Mouse (Mus musculus) hindbrain, embryonic 10.5 days (tissue): ENCODE measurements around the gene Duoxa1. TPM values are rescaled to one million over a fixed set of nuclear protein-coding genes. Genes with fewer than 3 reads are reported as not detected.

Source experiments
- DNase-seq: peaks from one replicate; pipeline ENCODE4 v3.0.0-alpha.2; 2017; ENCODE audit warnings: low spot score
- H3K27ac ChIP-seq: fragments of 300-500 bp; sonication (generic); 2 replicates; pipeline ENCODE4 v1.5.1; 2016; ENCODE audit warnings: mild to moderate bottlenecking, moderate library complexity
- H3K27me3 ChIP-seq: fragments of 300-500 bp; sonication (generic); 2 replicates; pipeline ENCODE4 v1.6.1; 2016; ENCODE audit warnings: mild to moderate bottlenecking; ENCODE audit not compliant: poor library complexity, insufficient read depth, severe bottlenecking
- H3K36me3 ChIP-seq: fragments of 300-500 bp; sonication (generic); 2 replicates; pipeline ENCODE4 v1.6.1; 2016; ENCODE audit warnings: mild to moderate bottlenecking, moderate library complexity
- H3K4me1 ChIP-seq: fragments of 300-500 bp; sonication (generic); replicated peaks from 2 replicates; pipeline ENCODE4 v1.6.1; 2016; ENCODE audit warnings: mild to moderate bottlenecking
- H3K4me3 ChIP-seq: fragments of 300-500 bp; sonication (generic); 2 replicates; pipeline ENCODE4 v1.5.1; 2016; ENCODE audit warnings: mild to moderate bottlenecking, moderate library complexity
- H3K9me3 ChIP-seq: fragments of 300-500 bp; sonication (generic); 2 replicates; pipeline ENCODE4 v1.6.1; 2016; ENCODE audit warnings: mild to moderate bottlenecking, moderate library complexity
- WGBS: fragments of 180-500 bp; shearing (Covaris S2); methylation state at CpG from one replicate; pipeline ENCODE4 v1.1.7; 2016; 5-methylcytosine and 5-hydroxymethylcytosine counted together
- polyA plus RNA-seq: library from polyadenylated mRNA; unstranded; fragments of >200 nt; fragmentation: Nextera tagmentation; extraction: Ambion mirVana; gene quantifications from 2 replicates; pipeline ENCODE4 v1.2.1, GENCODE M21; 2016

Gene Duoxa1
- polyA plus RNA-seq, 1 experiment from 2014 or later, result not detected

DNA sequence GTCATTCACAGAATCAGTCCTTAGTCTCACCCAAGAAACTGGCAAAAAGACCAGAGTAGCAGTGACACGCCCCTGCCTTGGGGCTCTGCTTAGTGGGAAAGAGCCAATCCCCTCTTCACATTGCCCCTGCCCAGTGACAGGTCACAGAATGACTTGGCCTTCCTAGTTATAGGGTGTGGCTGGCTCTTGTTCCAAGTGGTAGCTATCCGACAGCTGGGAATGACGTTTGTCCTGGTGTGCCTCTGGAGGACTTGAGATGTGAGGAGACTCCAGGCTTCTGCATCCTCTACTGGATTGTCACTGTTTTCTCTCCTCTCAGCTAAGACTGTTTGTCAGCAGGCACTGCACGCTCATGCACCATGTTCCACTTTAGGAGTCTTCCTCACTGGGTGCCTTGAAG lies 3.9 kb upstream of the Duoxa1 start:
- DNase-seq, result no peak
- no peaks in the 10 kb centered on the region for H3K36me3 ChIP-seq
- no peak overlapping the region for H3K27ac ChIP-seq
- no peak overlapping the region for H3K4me3 ChIP-seq
- H3K27me3 ChIP-seq, result peaks cover 57% of the 10 kb centered on the region
- no peaks in the 10 kb centered on the region for H3K9me3 ChIP-seq
- 78% methylated on average over 4 of the region's 4 CpGs for whole genome bisulfite sequencing
- H3K4me1 ChIP-seq, result peaks cover 12% of the 10 kb centered on the region

DNA sequence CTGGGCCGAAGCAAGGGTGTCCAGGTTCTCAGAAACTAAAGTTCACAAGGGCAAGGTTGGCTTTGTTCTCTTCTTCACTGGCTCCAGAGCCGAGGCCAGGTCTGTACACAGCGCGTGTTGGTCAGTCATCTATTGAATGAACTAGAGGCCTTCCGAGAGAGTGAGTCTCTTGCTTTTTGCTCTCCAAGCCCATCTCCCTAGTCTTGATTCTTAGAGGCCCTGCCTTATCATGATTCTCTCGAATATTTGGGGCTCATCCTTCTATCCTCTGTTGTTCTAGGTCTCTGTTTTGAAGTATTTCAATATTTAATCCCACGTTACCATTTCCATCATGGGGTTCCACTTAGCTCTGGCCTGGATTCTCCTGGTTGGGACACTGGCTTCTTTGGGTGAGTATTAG lies 1.8 kb upstream of the Duoxa1 start, which contains the start of gene Duox1:
Gene Duox1, plus strand, starts transcription at position 301 of the 400 bp plus-strand sequence.
- H3K36me3 ChIP-seq, result no peaks in the 10 kb centered on the region
- H3K9me3 ChIP-seq, result no peaks in the 10 kb centered on the region
- H3K27me3 ChIP-seq, result peaks cover 76% of the 10 kb centered on the region
- WGBS, result 89% methylated on average over 7 of the region's 7 CpGs
- H3K4me1 ChIP-seq, result peaks cover 12% of the 10 kb centered on the region
- no peak within 1 kb of the TSS for H3K4me3 ChIP-seq
- no peak for DNase-seq
- H3K27ac ChIP-seq, result no peak within 1 kb of the TSS

DNA sequence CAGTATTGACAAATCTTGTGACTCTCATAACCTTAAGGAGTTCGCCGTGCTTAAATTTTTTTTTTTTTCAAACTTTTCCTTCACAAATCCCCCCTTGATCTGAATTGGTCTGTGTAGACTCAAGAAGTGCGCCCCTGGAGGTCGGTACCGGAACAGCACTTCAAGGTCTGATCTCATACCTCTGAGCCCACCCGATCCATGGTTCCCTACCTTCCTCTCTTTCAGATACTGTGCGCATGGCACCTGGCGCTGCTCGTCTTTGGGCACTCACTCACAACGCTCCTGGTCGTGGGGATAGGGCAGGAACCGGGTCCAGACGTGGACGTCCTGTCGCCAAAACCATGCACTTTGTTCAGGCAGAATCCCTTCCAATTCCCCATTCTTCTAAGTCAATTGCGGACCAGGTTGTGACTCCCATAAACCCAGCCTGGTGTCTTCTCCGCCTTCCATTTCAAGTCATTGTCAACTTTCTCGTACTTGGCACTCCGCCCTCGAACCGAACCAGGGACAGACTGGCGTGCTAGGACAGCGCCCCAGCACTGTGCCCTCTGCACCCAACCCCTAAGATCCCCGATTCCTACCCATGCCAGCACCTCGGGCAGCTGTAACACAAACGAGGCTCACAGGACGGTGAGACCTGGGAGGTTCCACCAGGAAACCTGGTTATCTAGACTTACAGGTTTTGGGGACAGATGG lies 660 bp downstream of the Duoxa1 start:
- Histone ChIP-seq H3K9me3 (no peaks in the 10 kb centered on the region), H3K4me1 (peaks cover 12% of the 10 kb centered on the region), H3K27ac (no peak overlapping the region), H3K27me3 (peaks cover 84% of the 10 kb centered on the region), H3K36me3 (no peaks in the 10 kb centered on the region), H3K4me3 (peak overlapping the region; percentile 44)
- 5% methylated on average over 27 of the region's 27 CpGs for WGBS
- peak; percentile 81 for DNase-seq

DNA sequence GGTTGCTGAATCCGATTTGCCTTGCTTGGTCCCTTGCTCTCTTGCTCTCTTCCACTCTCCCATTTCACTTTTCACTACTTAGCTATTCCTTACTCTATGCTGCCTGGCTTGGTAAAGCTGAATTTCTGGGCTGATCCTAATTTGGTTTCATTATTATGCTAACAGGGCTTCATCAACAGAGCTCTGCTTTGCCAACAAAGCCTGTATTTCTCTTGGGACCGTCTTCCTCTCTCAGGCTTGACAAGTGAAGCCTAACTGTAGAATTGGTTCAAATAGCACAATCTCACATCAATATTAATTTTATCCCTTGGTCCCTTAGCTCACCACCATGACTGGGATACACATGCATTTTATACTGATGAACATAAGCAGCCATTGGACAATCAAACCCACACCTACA lies 2.0 kb downstream of the Duoxa1 start:
- H3K4me3 ChIP-seq, result no peak overlapping the region
- H3K27me3 ChIP-seq, result peaks cover 92% of the 10 kb centered on the region
- H3K36me3 ChIP-seq, result no peaks in the 10 kb centered on the region
- peaks cover 12% of the 10 kb centered on the region for H3K4me1 ChIP-seq
- WGBS, result 55% methylated on average over 2 of the region's 2 CpGs
- no peak for DNase-seq
- no peaks in the 10 kb centered on the region for H3K9me3 ChIP-seq
- H3K27ac ChIP-seq, result no peak overlapping the region

DNA sequence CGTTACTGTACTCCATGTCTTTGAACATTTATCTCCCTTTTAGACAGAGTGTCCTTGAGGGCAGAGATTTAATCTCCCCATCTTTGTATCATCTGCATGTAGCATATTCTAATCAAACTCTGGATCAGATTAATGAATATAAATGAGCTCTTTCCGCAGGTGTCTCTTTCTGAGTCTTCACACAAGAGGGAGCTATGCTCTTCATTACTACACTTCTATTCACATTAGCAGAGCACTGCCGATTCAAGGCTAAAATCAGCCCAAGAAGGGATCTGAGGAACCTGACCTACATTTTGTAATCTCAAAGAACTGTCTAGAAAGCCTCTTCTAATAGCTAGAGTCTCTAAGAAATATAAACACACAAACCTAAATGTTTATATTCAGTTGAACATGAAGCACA lies 3.9 kb downstream of the Duoxa1 start:
- peaks cover 12% of the 10 kb centered on the region for H3K4me1 ChIP-seq
- no peak for DNase-seq
- H3K27ac ChIP-seq, result no peak overlapping the region
- H3K27me3 ChIP-seq, result peaks cover 92% of the 10 kb centered on the region
- H3K36me3 ChIP-seq, result no peaks in the 10 kb centered on the region
- H3K4me3 ChIP-seq, result no peak overlapping the region
- WGBS, result 48% methylated on average over 3 of the region's 3 CpGs
- H3K9me3 ChIP-seq, result no peaks in the 10 kb centered on the region

DNA sequence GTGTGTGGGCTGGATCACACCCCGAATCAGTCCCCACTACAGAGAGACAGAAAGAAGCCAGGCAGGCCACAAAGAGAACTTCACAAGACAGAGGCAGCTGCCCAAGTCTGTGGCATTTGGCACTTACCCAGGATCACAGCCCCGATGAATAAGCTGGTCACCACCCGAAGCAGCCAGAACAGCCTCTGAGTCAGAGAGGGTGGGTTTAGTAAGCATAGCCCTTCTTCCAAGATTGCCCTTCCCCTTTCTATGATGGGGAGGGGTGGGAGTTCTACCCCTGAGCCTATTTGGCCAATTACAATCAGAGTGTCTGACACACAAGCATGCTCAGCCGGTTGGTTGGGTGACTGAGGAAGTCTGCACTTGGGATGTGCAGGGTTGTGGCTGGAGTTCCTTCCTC lies 7.3 kb downstream of the Duoxa1 start:
- H3K27me3 ChIP-seq, result peaks cover 92% of the 10 kb centered on the region
- H3K9me3 ChIP-seq, result no peaks in the 10 kb centered on the region
- peaks cover 11% of the 10 kb centered on the region for H3K4me1 ChIP-seq
- no peaks in the 10 kb centered on the region for H3K36me3 ChIP-seq
- H3K4me3 ChIP-seq, result no peak overlapping the region
- WGBS, result 68% methylated on average over 4 of the region's 4 CpGs
- no peak overlapping the region for H3K27ac ChIP-seq
- DNase-seq, result no peak

DNA sequence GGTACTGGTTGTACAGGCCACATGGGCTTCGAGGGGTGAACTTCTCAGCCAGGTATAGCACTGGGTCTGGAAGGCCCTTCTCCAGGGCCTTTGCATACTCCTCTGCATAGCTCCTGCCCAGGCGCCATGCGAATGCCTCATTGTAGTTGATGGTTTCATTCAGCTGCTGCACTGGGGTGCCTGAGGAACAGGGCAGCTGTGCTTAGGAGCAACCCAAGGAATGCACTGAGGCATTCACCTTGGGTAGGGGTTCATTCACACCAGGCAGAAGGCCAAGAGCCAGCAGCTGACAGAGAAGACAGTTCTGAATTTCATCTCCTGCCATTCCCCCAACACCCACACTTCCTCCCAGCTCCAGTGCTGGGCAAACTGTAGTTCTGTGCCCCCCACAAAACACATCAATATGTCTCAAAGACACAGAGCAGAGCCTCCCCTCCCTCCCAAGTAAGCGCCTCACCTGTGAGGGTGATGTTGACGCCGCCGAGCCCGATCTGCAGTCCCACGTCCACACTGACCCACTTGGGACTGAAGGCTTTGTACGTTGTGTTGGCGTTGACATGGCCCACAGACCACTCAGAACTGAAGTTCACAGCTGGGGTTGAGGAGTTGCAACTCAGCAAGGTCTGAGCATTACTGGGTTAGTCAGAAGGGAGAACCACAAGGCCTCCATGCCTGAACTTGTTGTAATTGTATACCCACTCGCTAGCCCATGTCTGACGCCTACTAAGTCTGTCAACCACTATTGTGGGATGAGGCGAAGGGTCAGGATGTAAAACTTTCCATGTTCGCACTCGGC lies 8.2 kb downstream of the Duoxa1 start:
- Histone ChIP-seq H3K4me3 (no peak overlapping the region), H3K27me3 (peaks cover 93% of the 10 kb centered on the region), H3K27ac (no peak overlapping the region), H3K9me3 (no peaks in the 10 kb centered on the region), H3K36me3 (no peaks in the 10 kb centered on the region), H3K4me1 (peaks cover 15% of the 10 kb centered on the region)
- WGBS, result 84% methylated on average over 16 of the region's 16 CpGs
- no peak for DNase-seq

DNA sequence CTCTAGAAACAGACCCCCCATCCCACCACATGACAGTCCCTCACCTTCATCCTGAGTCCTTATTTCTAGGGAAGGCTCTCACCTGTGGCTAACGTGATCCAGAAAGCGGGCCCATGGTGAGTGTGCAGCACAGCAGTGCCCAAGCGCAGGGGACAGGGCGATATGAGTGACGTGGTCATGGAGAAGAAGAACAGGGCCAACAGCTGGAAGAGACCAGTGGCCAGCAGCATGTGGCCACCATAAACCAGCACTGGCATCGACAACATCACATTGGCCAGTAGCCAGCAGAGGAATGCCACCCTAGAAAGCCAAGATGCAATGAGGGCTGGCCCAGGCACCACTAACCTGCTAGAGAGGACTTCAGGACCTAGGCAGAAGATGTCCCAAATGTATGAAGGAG lies 9.0 kb downstream of the Duoxa1 start:
- no peak for DNase-seq
- WGBS, result 81% methylated on average over 6 of the region's 6 CpGs
- no peaks in the 10 kb centered on the region for H3K9me3 ChIP-seq
- H3K27me3 ChIP-seq, result peaks cover 96% of the 10 kb centered on the region
- H3K36me3 ChIP-seq, result no peaks in the 10 kb centered on the region
- peaks cover 15% of the 10 kb centered on the region for H3K4me1 ChIP-seq
- H3K4me3 ChIP-seq, result no peak overlapping the region
- H3K27ac ChIP-seq, result no peak overlapping the region

DNA sequence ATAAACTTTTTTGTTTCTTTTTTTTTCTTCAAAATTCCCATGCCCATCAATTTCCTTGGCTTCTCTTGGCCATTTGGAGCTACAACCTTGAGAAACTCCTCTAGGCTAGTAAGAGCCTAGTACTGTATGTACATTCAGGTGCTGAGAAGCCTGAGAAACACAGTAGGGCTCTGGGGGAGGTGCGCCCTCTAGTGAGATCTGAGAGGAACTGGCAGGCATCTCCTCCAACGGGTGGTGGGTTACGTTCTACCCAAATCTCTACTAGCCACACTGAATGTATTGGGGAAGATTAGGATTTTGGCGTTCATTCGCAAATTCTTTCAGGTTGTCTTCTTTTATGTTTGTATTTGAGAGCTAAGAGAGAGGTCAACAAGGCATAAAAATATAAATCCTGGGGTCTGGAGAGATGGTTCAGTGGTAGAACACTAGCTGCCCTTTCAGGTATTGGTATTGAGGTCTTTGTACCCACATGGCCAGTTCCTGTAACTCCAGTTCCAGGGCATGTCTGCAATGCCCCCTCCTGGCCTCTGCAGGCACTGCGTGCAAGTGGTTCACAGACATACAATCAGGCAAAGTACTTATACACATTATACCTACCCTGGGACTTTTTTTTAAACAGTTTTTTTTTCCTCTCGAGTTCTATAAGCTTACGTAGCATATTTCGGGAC lies 10.8 kb downstream of the Duoxa1 start:
- no peaks in the 10 kb centered on the region for H3K9me3 ChIP-seq
- H3K36me3 ChIP-seq, result no peaks in the 10 kb centered on the region
- H3K27me3 ChIP-seq, result peaks cover 99% of the 10 kb centered on the region
- WGBS, result 13% methylated on average over 9 of the region's 9 CpGs
- DNase-seq, result peak; percentile 74
- no peak overlapping the region for H3K4me3 ChIP-seq
- no peak overlapping the region for H3K27ac ChIP-seq
- H3K4me1 ChIP-seq, result peaks cover 32% of the 10 kb centered on the region

DNA sequence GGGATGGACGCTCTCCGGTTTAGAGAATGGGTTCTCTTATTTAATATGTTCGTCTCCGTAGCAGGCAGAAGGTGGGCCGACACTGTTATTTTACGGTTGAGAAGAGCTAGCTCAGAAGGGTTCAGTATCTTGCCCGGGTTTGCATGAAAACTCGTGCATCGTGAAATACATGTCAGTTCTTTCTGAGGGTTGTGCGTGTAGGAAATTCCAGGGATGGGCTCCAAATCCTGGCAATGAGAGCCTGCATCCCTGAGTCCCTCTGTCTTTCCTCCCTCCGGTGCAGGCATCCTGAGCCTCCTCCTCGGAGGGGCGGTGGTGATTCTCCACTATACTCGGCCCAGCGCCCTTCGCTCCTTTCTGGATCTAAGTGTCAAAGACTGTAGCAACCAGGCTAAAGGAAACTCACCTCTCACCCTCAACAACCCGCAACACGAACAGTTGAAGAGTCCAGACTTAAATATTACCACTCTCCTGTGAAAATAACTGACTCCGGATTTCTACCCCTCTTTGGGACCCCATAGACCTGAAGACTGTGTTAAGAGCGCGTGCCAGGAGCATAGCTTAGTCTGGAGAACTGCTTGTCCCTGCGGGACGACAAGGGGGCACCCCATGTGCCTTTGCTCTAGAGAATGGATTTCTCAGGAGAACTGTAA lies 11.5 kb downstream of the Duoxa1 start:
- Histone ChIP-seq H3K4me1 (peaks cover 39% of the 10 kb centered on the region), H3K4me3 (peak overlapping the region; percentile 50), H3K27ac (no peak overlapping the region), H3K36me3 (no peaks in the 10 kb centered on the region), H3K9me3 (no peaks in the 10 kb centered on the region), H3K27me3 (peaks cover 100% of the 10 kb centered on the region)
- WGBS, result 8% methylated on average over 23 of the region's 23 CpGs
- DNase-seq, result no peak

DNA sequence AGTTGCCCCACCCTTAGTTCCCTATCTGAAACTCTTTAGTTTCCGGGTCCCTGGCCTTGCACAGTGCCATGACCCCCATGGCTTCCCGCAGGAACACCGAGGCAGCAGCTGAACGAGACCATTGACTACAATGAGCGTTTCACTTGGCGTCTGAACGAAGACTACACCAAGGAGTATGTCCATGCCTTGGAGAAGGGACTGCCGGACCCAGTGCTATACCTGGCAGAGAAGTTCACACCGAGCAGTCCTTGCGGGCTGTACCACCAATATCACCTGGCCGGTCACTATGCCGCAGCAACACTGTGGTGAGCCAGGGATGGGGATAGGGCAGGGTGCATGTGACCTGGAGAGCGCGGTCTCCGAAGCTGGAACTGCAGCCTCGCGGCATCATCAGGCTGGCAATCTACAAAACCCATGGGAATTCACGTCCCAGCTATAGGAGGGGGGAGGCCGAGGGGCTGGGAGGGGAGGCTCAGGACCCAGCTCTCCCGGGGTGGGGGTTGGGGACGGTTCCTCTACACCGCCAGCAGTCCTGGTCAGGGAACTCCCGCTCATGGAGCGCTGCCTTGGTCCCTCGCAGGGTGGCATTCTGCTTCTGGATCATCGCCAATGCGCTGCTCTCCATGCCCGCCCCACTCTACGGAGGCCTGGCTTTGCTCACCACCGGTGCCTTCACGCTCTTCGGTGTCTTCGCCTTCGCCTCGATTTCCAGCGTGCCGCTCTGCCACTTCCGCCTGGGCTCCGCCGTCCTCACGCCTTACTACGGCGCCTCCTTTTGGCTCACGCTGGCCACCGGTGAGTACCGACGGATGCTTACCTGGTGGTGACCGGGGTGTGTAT lies 12.2 kb downstream of the Duoxa1 start:
- 1% methylated on average over 48 of the region's 48 CpGs for WGBS
- Histone ChIP-seq H3K36me3 (no peaks in the 10 kb centered on the region), H3K27me3 (peaks cover 100% of the 10 kb centered on the region), H3K27ac (no peak overlapping the region), H3K4me1 (peaks cover 42% of the 10 kb centered on the region), H3K9me3 (no peaks in the 10 kb centered on the region), H3K4me3 (peak overlapping the region; percentile 50)
- DNase-seq, result peak; percentile 55

DNA sequence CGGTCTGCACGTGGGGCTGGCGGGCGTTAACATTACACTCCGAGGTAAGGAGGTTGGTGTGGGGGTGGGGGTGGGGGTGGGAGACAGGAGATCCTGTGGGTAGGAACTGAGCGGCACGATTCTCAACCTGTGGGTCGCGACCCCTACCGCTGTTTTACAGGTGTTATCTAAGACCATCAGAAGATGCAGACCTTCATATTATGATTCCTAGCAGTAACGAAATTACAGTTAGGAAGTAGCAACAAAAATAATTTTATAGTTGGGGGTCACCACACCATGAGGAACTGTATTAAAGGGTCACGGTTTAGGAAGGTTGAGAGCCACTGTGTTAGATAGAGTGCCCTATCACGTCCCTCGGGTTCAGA lies 12.9 kb downstream of the Duoxa1 start:
- Histone ChIP-seq H3K27ac (no peak overlapping the region), H3K27me3 (peaks cover 100% of the 10 kb centered on the region), H3K4me3 (no peak overlapping the region), H3K9me3 (no peaks in the 10 kb centered on the region), H3K4me1 (peaks cover 45% of the 10 kb centered on the region), H3K36me3 (no peaks in the 10 kb centered on the region)
- no peak for DNase-seq
- 5% methylated on average over 14 of the region's 14 CpGs for WGBS
